Mouse (Mus musculus): ENCODE results near the gene Naa60.
"Not testable (repeated sequence)": the region's sequence is repeated elsewhere in the genome, so short reads cannot be mapped to it uniquely, and the experiment has no call there.

Gene Naa60

GRCm38 (mm10) chr16:3872216-3873047 is at the start of gene Naa60:
Gene Naa60, plus strand, starts transcription at chr16:3872375.
- DNase-seq, result peak; percentile 94 to 98

- no peak for DNase-seq
Measured at GRCm38 (mm10) chr16:3828021-3828420, 44.2 kb upstream of the Naa60 start.

- DNase-seq, result no peak
Measured at GRCm38 (mm10) chr16:3829727-3830126, 42.4 kb upstream of the Naa60 start.

- DNase-seq, result no peak
Measured at GRCm38 (mm10) chr16:3830588-3831109, 41.5 kb upstream of the Naa60 start, which contains the start of gene Olfr15. Gene Olfr15, plus strand, starts transcription at chr16:3830878.

- no peak for DNase-seq
Measured at GRCm38 (mm10) chr16:3835461-3835860, 36.7 kb upstream of the Naa60 start.

GRCm38 (mm10) chr16:3839157-3839885 is 32.9 kb upstream of the Naa60 start:
- DNase-seq, result peak in 1 of 2 experiments; percentile 17

- DNase-seq, result no peak
Measured at GRCm38 (mm10) chr16:3842989-3843388, 29.2 kb upstream of the Naa60 start.

GRCm38 (mm10) chr16:3843796-3844195 is 28.4 kb upstream of the Naa60 start:
- no peak for DNase-seq

GRCm38 (mm10) chr16:3846711-3847518 is 25.3 kb upstream of the Naa60 start, which contains the start of gene Zfp174:
Gene Zfp174, plus strand, starts transcription at chr16:3847268.
- peak; percentile 95 to 98 for DNase-seq

GRCm38 (mm10) chr16:3847871-3848270 is 24.3 kb upstream of the Naa60 start:
- no peak for DNase-seq

GRCm38 (mm10) chr16:3848416-3848815 is 23.8 kb upstream of the Naa60 start:
- no peak for DNase-seq

GRCm38 (mm10) chr16:3851301-3851700 is 20.9 kb upstream of the Naa60 start:
- DNase-seq, result not testable (repeated sequence)

GRCm38 (mm10) chr16:3852586-3852985 is 19.6 kb upstream of the Naa60 start:
- DNase-seq, result no peak

- no peak for DNase-seq
Measured at GRCm38 (mm10) chr16:3854437-3855182, 17.6 kb upstream of the Naa60 start.

GRCm38 (mm10) chr16:3855776-3856175 is 16.4 kb upstream of the Naa60 start:
- no peak for DNase-seq

- no peak for DNase-seq
Measured at GRCm38 (mm10) chr16:3859254-3859653, 12.9 kb upstream of the Naa60 start.

- no peak for DNase-seq
Measured at GRCm38 (mm10) chr16:3871815-3872214, 360 bp upstream of the Naa60 start.

- no peak for DNase-seq
Measured at GRCm38 (mm10) chr16:3876346-3876745, 4.2 kb downstream of the Naa60 start.

- peak; percentile 95 to 98 for DNase-seq
Measured at GRCm38 (mm10) chr16:3884201-3885064, 12.3 kb downstream of the Naa60 start, which contains the start of the genes Zfp597 and Gm20695. Gene Zfp597, minus strand, starts transcription at chr16:3884561. Gene Gm20695, plus strand, starts transcription at chr16:3884648.

- DNase-seq, result no peak
Measured at GRCm38 (mm10) chr16:3885065-3885670, 13.0 kb downstream of the Naa60 start.

Measured in kidney, postnatal 25 days (tissue).